Mouse (Mus musculus) kidney, postnatal 14 days (tissue): ENCODE data around the gene Anapc11.
"Not testable (repeated sequence)": the region's sequence is repeated elsewhere in the genome, so short reads cannot be mapped to it uniquely, and the experiment has no call there.

Experiments used
- DNase-seq: peaks from one replicate; pipeline ENCODE4 v3.0.0; 2022; ENCODE audit warnings: mixed read lengths

Anapc11 gene

DNA sequence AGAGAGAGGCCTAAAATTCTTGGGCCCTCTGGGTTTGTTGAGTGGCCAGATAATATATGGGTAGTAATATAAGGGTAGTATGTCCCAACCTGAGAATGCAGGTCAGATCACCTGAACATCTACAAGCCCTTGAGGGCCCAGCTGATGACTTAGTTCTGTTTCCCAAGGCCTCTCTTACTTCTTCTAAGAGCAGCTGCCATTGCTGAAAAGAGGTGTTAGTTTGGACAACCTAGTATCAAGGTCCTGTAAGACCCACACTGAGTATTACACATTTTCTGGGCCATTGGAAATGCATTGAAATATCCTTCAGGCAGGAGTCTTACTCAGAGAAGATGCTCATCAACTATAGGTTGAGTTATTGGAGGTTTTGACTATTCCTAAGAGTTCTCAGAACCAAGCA lies 22.3 kb upstream of the Anapc11 start:
- DNase-seq = no peak

DNA sequence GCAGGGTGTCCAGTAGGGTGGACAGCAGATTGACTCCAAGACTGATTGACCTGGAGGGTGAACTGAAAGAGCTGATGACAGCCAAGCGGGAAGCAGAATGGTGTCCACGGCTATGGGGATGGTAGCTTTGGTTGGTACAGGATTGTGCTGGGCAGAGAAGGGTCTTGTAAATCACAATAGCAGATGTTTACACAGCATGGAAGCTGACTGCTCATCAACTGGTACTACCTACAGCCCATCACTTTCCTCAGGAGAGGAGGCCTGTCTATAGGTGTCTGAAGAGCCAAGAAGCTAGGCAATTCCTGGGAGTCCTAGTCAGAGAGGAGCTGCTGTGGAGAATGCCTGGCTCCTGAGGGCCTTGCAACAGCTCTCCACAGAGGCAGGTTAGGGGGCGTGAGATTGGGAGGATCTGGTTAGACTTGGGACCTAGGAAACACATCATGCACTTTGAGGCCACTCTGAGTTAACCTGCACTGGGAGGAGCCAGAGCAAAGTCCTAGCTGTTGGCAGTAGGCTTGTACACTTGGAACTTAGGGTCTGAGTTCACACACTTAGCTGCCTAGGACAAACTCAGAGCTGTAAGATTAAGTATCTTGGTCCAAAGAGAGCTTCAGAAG lies 21.7 kb upstream of the Anapc11 start:
- DNase-seq = peak; percentile 82

DNA sequence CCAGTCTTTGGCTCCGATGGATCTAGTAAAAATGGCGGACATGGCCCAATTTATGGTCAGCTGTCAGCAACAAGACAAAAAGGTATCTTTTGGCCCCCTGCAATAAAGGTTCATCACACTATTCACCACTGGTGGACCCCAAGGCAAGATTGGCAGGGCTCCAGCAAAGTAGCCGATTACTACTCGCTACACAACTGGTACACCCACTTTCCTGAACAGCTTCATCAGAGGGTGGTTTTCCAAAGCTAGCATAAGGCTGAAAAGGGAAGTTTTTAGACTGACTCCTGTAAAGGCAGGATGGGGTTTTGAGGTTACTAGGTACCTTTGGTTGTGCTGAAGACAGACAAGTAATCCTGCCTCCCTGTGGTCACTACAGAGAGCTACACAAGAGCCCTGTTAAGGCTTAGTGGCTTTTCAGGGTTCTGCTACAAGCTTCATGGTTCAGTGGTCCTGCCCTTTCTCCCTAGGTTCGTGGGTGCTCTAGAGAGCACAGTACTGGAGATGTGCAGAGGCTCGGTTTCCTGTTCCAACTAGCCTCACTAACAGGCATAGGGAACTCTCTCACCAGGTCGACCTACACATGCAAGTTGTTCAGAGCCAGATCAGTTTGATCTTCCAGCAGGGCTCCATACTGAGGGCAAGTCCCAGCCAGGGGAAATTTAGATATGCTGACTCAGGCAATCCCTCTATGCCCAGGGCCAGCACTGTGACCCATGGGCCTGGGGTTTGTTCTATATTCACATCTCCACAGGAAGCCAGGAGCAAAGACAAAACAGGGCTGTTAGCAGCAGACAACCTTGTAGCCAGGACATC lies 20.8 kb upstream of the Anapc11 start:
- peak; percentile 69 for DNase-seq

DNA sequence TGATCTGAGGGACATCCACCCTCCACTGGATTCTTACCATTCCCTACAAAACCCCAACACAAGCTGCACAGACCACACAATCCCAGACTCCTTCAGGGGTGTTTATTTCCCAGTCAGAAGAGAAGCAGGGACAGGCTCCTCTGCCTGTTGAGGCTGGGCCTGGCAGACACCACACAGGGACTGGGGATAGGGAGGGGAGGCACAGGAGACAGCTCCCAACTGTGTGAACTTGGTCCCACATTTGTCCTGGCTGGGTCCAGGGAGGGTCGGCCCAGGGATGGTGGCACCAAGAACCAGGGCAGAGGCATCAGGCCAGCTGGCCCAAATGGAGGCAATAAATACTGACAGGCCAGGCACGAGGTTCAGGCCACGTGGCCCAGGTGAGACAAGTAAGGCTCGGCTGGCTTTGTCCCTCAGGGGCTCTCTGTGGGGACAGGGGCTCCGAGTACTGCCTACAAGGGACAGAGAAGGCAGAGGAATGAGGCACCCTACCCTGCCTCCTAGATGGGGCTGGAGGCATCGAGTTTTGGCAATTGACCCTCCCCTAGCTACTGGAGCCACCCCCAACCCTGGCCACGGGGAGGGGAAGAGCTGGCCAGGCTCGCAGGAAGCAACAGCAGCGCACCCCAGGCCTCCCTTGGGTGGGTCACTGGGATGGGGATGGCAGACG lies 20.1 kb upstream of the Anapc11 start:
- DNase-seq = peak; percentile 27

DNA sequence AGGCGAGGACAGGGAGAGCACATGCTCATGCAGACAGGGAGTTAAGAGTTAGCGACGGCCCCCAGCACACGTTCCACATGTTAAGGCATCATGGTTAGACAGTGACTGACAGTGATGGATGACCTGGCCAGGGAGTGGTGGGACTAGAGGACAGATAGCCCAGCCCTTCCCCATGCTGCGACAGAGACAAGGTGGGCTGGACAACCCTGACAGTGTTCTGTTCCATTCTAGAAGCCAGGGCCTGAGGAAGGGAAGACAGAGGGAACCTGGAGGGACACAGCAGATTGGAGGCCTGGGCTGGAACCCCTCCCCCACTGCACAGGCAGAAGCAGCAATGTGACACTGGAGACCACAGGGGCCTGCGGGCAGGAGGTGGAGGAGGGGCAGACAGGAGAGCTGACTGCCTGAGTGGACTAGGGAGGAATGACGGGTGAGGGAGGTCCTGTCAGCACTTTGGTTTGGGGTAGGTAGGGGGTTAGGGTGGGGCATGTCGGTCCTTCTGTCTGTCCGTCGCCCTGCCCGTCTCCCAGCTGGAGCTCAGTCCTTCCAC lies 19.5 kb upstream of the Anapc11 start:
- DNase-seq = peak; percentile 27

GRCm38 (mm10) chr11:120579316-120580107 lies 18.7 kb upstream of the Anapc11 start:
- DNase-seq = peak; percentile 72

DNA sequence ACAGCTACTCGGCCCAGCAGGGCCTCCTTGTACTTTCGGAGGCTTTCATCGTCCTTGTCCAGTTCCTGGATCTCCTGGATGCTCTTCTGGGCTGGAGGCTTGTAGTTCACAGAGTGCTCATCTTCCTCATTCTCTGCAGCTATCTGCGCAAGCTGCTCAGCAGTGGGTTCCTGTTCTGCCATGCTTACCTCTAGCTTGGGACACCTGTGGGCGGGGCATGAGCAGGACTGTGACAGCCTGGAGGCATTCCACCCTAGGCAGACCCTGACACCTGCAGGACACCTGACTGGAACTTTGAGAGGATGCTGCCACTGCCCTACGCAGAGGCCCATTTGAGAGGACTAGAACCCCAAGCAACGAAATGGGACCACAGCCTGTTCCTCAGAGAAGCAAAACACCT lies 18.0 kb upstream of the Anapc11 start:
- peak; percentile 49 for DNase-seq

DNA sequence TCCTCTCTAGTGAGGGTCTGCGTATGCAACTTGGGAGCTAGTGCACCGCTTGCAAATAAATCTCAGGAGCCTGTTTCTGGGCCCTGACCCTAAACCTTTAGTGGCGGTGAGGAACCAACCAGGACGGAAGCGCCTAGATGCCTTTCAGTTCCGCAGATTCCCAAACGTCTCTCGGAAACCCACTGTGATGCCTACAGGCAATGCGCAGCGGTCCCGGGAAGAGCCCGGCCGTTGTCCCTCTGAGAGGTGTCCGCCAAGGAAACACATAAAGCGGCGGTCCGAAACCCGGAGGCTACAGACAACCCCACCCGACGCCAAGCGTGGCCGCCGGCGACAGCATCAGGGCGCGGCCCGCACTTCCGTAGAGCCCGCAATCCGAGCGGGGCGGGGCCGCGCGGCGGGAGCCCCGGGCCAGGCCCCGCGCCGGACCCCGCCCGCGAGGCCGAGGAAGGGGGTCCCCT lies 17.3 kb upstream of the Anapc11 start:
- peak; percentile 64 for DNase-seq

DNA sequence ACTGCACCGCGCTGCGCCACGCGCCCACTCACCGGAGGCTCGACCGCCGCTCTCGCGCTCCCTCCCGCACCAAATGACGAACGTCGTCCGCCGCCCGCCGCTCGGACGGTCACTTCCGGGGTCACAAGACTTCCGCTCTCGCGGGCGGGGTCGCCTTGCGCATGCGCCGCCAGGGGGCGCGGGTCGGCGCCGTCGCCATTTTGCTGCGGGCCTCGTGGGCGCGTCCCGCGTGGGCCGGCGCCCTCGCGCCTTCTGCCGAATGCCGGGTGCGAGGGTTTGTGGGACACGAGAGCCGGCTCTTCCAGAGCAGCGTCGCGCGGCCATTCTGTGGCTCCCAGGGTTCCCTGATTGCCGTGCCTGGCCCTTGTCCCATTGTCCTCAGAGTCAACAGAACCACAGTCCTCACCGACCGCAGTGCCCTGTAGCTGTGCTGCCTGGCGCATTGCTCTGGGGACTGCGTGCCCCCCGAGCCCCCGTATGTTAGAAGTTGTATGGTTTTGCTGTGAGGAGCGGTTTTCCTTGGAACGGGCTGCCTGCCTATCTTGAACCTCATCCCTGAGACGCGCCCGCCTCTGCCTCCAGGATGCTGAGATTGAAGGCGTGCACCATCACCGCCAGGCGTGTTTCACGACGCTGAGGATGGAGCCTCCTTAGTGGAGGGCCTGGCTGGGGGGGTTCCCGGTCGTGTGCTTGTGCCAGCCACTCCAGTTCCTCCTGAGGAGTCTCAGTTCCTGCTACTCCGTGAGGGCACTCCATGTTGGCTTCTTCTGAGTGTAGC lies 16.5 kb upstream of the Anapc11 start, which contains the start of gene Arhgdia:
TSS of gene Arhgdia (minus strand) at position 135 of the 778 bp plus-strand sequence.
- DNase-seq = peak; percentile 94

DNA sequence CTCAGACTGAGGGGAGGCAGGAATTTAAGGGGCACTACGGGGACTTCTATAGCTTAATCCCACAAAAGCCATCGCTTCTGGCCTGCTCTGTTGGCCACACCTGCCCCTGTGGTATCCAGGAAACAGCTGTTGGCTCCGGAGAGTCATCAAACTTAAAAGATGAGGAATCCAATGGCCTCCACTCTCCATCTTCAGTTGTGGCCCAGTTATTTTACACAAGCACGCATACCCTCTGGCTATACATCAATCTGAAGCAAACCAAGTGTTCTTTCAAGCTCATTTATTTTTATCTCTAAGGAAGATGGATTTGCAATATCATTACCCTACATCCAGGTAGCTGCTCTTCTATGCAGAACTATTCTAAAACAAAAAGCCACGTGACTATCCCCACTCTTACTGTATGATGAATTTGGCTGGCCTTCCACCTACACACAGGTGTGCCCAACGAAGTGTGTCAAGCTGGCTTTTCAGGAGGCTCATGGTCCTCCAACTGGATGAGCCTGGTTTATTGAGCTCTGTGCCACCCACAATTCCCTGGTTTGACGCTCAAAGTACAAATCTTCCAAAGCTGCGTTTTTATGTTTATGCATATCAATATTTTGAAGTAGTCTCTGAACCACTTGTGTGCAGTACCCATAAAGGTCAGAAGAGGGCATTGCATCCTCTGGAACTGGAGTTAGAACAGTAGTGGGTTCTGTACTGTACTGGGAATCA lies 15.8 kb upstream of the Anapc11 start:
- DNase-seq = peak; percentile 54

DNA sequence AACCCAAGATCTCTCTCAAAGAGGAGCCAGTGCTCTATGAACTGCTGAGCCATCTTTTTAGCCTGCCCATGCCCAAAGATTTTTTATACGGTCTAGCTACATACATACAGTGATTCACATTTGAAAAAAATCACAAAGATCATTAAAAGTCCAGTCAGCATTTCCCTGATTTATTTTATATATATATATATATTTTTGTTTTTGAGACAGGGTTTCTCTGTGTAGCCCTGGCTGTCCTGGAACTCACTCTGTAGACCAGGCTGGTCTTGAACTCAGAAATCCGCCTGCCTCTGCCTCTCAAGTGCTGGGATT lies 15.3 kb upstream of the Anapc11 start:
- not testable (repeated sequence) for DNase-seq

DNA sequence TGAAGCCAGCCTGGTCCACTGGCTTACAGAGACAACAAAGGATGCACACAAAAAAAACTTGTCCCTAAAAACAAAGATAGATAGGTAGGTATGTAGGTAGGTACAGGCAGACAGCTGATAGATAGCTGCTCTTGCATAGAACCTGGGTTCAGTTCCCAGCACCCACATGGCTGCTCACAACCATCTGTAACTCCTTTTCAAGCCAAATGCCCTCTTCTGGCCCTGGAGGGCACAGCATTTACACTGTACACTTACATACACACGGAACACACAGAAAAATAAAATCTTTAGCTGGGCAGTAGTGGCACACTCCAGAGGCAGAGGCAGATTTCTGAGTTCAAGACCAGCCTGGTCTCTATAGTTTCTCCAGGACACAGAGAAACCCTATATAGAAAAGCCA lies 14.3 kb upstream of the Anapc11 start:
- no peak for DNase-seq

DNA sequence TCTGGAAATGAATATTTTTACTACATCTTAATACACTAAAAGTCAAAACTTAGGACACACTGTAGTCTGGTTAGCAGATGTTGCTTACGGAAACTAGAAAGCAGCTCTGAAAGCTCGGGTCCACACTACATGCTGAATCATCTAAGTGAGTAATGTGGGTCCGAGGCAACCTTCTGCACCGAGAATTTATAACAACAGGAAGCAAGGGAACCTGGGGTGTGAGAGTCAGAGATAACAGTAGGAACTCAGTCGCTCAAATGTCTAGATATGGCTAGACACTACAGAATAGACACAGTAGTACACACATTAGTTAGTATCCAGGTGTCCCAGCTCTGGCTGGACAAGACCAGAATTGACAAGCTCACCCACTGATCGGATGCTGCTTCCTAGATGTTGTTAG lies 9.7 kb upstream of the Anapc11 start:
- no peak for DNase-seq

DNA sequence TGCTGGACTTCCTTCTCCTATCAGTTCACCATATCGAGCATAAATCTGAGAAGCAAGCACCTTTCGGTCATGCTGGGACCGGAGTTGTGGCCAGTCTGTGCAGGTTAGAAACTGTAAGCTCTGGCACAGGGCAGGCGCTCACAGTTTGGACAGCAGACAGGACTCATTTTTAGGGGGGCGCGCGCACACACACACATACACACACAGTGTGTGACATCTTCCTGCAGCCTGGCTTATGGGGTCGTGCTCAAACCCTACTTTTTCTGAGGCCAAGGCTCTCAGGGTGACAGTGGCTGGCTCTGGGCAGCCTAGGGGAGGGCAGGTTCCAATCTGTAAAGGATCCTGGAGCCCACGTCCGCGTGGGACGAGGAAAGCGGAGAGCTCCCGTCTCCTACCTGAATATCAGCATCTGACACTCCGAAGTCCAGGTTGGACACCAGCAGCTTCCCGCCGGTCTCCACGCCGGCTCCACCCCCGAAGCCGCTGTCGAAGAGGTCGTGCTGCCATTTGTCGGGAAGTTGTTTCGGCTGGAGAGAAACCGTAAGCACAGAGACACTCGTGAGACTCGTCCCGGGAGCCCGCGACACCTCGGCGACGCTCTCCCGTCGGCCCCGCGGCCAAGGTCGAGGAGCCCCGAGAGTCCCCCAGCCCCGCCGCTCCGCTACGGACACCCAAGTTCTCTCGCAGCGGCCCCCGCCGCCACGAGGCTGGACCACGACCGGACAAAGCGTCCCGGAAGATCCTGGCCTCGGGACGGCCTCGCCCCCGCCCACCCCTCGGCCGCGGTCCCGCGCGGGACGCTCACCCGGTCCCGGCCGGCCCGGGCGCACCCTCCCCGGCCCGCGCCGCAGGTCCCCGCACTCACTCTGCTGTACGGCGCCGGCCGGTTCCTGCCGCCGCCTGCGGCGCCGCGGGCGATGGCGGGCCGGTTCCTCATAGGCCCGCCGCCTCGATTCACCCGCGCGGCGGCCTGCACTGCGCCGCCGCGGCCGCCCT lies 683 bp upstream of the Anapc11 start:
- DNase-seq = peak; percentile 49

DNA sequence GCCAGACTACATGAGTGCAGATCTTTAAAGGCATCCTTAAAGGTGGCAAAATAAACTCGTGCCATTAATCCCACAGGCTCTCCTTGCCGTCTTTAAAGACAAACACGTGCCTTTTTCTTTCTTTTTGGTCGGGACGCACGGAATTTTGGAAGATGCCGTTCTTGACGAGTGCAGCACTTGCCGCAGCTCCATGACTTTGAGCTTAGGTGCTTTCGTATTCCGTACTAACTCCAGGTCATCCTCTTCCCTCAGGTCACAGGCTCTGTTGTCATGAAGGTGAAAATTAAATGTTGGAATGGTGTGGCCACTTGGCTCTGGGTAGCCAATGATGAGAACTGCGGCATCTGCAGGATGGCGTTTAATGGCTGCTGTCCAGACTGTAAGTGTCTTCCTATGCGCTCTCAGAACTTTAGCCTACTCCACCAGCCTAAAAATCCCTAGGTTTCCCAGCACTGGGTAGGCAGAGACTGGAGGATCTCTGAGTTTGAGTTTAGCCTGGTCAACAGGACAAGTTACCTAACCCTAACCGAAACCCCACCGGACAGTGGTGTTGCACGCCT lies 849 bp downstream of the Anapc11 start:
- no peak for DNase-seq

DNA sequence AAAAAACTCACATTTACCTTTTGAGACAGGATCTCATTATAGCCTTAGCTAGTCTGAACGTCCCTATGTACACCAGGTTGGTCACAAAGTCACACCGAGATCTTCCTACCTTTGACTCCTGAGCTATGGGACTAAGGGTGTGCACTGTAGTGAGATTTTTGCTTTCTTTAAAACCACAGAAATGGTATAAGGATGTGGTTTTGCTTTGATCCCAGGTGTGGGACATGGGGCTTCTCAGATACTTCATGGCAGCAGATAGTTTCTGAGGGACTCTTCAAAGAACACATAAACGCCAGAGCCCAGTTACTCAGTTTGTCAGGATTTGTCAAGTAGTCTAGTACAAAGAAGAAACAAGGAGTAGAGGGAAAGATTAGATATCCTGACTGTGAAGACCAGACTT lies 2.5 kb downstream of the Anapc11 start:
- no peak for DNase-seq

DNA sequence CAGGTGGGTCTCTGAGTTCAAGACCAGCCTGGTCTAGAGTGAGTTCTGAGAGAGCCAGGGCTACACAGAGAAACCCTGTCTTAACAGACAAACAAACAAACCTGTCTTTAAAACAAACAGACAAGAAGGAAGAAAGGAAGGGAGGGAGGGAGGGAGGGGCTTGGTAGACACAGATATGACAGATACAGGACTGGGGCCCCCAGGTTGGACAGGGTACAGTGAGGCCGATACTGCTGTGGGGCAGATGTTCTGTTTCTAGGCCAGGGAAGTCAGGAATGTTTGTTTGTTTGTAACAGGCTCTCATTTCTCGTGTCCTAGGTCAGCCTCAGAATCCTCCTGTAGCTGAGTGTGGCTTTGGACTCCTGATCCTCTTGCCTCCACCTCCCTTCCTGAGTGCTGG lies 5.3 kb downstream of the Anapc11 start:
- DNase-seq = no peak

DNA sequence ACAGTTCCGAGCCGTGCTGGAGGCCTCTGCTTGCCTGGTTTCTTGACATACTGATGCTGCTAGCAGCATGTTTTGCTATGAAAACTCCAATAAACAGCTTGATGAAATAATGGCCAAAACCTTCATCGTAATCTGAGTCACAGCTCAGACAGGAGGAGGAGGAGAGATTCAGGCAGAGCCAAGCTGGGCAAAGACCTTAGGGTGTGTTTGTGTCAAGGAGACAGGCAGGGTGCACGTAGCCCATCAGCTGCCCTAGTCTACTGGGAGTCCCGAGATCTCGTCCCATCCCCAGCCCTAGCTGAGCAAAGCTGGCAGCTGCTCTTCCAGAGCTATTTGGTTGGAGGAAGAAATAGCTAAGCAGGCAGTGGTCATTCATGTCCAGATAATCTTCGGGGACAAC lies 7.4 kb downstream of the Anapc11 start:
- DNase-seq = no peak

- DNase-seq = no peak
Measured at GRCm38 (mm10) chr11:120606764-120607163, 8.5 kb downstream of the Anapc11 start.
